Mouse (Mus musculus) intestine, embryonic 16.5 days (tissue): ENCODE measurements around the gene Tbc1d5. TPM values are rescaled to one million over a fixed set of nuclear protein-coding genes. Genes with fewer than 3 reads are reported as not detected.
A peak's percentile ranks its signal among the peaks of the same experiment; 100 is the strongest.

ENCODE experiments used
- ATAC-seq: fragments of 200-750 bp; cut with Nextera tagmentation; 2 replicates; pipeline ENCODE4 v1.8.0; 2017; ENCODE audit warnings: moderate TSS enrichment, moderate library complexity
- H3K27ac ChIP-seq: fragments of 300-500 bp; sonication (generic); 2 replicates; pipeline ENCODE4 v1.5.1; 2014; ENCODE audit warnings: mild to moderate bottlenecking, low read length
- H3K27me3 ChIP-seq: fragments of 300-500 bp; sonication (generic); replicated peaks from 2 replicates; pipeline ENCODE4 v1.6.1; 2014; ENCODE audit warnings: low read length, control low read depth, mixed read lengths; ENCODE audit not compliant: control insufficient read depth, insufficient read depth
- H3K36me3 ChIP-seq: fragments of 300-500 bp; sonication (generic); 2 replicates; pipeline ENCODE4 v1.6.1; 2014; ENCODE audit warnings: low read length, control low read depth; ENCODE audit not compliant: control insufficient read depth, insufficient read depth
- H3K4me1 ChIP-seq: fragments of 300-500 bp; sonication (generic); 2 replicates; pipeline ENCODE4 v1.6.1; 2014; ENCODE audit warnings: low read length, control low read depth, mixed read lengths; ENCODE audit not compliant: control insufficient read depth, insufficient read depth
- H3K4me2 ChIP-seq: fragments of 300-500 bp; sonication (generic); 2 replicates; pipeline ENCODE4 v1.6.1; 2014; ENCODE audit warnings: low read depth, low read length, control low read depth
- H3K4me3 ChIP-seq: fragments of 300-500 bp; sonication (generic); 2 replicates; pipeline ENCODE4 v1.5.1; 2014; ENCODE audit warnings: mild to moderate bottlenecking, low read length
- H3K9ac ChIP-seq: fragments of 300-500 bp; sonication (generic); 2 replicates; pipeline ENCODE4 v1.6.1; 2014; ENCODE audit warnings: low read depth, low read length
- H3K9me3 ChIP-seq: fragments of 300-500 bp; sonication (generic); 2 replicates; pipeline ENCODE4 v1.6.1; 2016; ENCODE audit warnings: low read length, control low read depth; ENCODE audit not compliant: control insufficient read depth
- WGBS: fragments of 180-500 bp; shearing (Covaris S2); extraction: QIAGEN DNeasy Blood & Tissue Kit; methylation state at CpG from one replicate; pipeline ENCODE4 v1.1.7; 2014; 5-methylcytosine and 5-hydroxymethylcytosine counted together
- polyA plus RNA-seq: library from polyadenylated mRNA; unstranded; fragments of >200 nt; fragmentation: Nextera tagmentation; extraction: Ambion mirVana; gene quantifications from 2 replicates; pipeline ENCODE4 v1.2.1, GENCODE M21; 2015

The Tbc1d5 gene
- polyA plus RNA-seq, 1 experiment from 2014 or later = 10.2 TPM

GRCm38 (mm10) chr17:50802380-50802779 lies 376.8 kb downstream of the Tbc1d5 start:
- no peak overlapping the region for H3K4me3 ChIP-seq
- WGBS = 65% methylated on average over 8 of the region's 8 CpGs
- no peaks in the 10 kb centered on the region for H3K27me3 ChIP-seq
- H3K4me1 ChIP-seq = 0 out of 2 replicates have a peak, but pooled peaks cover 2% of the 10 kb centered on the region
- H3K9ac ChIP-seq = no peak overlapping the region
- H3K4me2 ChIP-seq = no peak overlapping the region
- no peaks in the 10 kb centered on the region for H3K36me3 ChIP-seq
- ATAC-seq = no peak
- H3K9me3 ChIP-seq = no peaks in the 10 kb centered on the region
- H3K27ac ChIP-seq = no peak overlapping the region

- H3K27me3 ChIP-seq = no peaks in the 10 kb centered on the region
- no peak overlapping the region for H3K4me2 ChIP-seq
- no peaks in the 10 kb centered on the region for H3K36me3 ChIP-seq
- H3K9me3 ChIP-seq = no peaks in the 10 kb centered on the region
- no peak overlapping the region for H3K27ac ChIP-seq
- H3K9ac ChIP-seq = no peak overlapping the region
- no peak overlapping the region for H3K4me3 ChIP-seq
- peak; percentile 60 for ATAC-seq
- WGBS = 67% methylated on average over 6 of the region's 6 CpGs
- no peaks in the 10 kb centered on the region for H3K4me1 ChIP-seq
These were observed 383.6 kb downstream of the Tbc1d5 start for GRCm38 (mm10) chr17:50795445-50796095.

- WGBS = 74% methylated on average over 2 of the region's 2 CpGs
- Histone ChIP-seq H3K9ac (no peak overlapping the region), H3K27ac (no peak overlapping the region), H3K36me3 (no peaks in the 10 kb centered on the region), H3K9me3 (no peaks in the 10 kb centered on the region), H3K4me2 (no peak overlapping the region), H3K27me3 (no peaks in the 10 kb centered on the region), H3K4me1 (no peaks in the 10 kb centered on the region), H3K4me3 (no peak overlapping the region)
- ATAC-seq = no peak
These were observed 387.5 kb downstream of the Tbc1d5 start for GRCm38 (mm10) chr17:50791671-50792070.

DNA sequence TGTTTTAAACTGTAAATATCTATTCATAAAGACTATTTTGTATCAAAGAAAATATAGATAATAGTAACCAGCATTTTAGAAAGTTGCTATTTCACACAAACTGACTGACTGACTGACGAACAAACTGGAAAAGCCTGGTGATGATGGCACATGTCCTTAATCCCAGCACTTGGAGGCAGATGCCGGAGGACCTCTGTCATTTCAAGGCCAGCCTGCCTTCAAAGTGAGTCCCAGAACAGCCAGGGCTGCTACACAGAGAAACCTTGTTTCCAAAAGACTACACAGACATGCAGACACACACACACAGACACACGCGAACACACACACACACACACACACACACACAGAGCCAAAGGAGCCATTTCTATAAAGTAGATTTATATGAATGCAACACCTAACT lies 390.3 kb downstream of the Tbc1d5 start:
- Histone ChIP-seq H3K9ac (no peak overlapping the region), H3K4me3 (no peak overlapping the region), H3K36me3 (no peaks in the 10 kb centered on the region), H3K27me3 (no peaks in the 10 kb centered on the region), H3K27ac (no peak overlapping the region), H3K4me1 (no peaks in the 10 kb centered on the region), H3K4me2 (no peak overlapping the region), H3K9me3 (no peaks in the 10 kb centered on the region)
- 89% methylated on average over 4 of the region's 4 CpGs for WGBS
- ATAC-seq = no peak

- H3K4me3 ChIP-seq = no peak overlapping the region
- 73% methylated on average over 3 of the region's 3 CpGs for WGBS
These were observed 403.9 kb downstream of the Tbc1d5 start for GRCm38 (mm10) chr17:50775247-50775646.

GRCm38 (mm10) chr17:50764387-50764786 lies 414.8 kb downstream of the Tbc1d5 start:
- Histone ChIP-seq H3K27me3 (no peaks in the 10 kb centered on the region), H3K27ac (no peak overlapping the region), H3K4me2 (no peak overlapping the region), H3K9ac (no peak overlapping the region), H3K9me3 (no peaks in the 10 kb centered on the region), H3K4me1 (no peaks in the 10 kb centered on the region), H3K36me3 (no peaks in the 10 kb centered on the region), H3K4me3 (no peak overlapping the region)
- ATAC-seq = no peak
- 97% methylated on average over 7 of the region's 7 CpGs for whole genome bisulfite sequencing

More at GRCm38 (mm10) chr17:50775247-50775646, 403.9 kb downstream of the Tbc1d5 start:
- Histone ChIP-seq H3K9me3 (no peaks in the 10 kb centered on the region), H3K27me3 (no peaks in the 10 kb centered on the region), H3K27ac (no peak overlapping the region), H3K4me2 (no peak overlapping the region), H3K4me1 (no peaks in the 10 kb centered on the region), H3K9ac (no peak overlapping the region), H3K36me3 (no peaks in the 10 kb centered on the region)
- ATAC-seq = no peak

- H3K9me3 ChIP-seq = no peaks in the 10 kb centered on the region
- no peak overlapping the region for H3K27ac ChIP-seq
- no peaks in the 10 kb centered on the region for H3K36me3 ChIP-seq
- no peaks in the 10 kb centered on the region for H3K27me3 ChIP-seq
- H3K4me2 ChIP-seq = no peak overlapping the region
- ATAC-seq = no peak
- 82% methylated on average over 5 of the region's 5 CpGs for WGBS
- no peaks in the 10 kb centered on the region for H3K4me1 ChIP-seq
- no peak overlapping the region for H3K4me3 ChIP-seq
- no peak overlapping the region for H3K9ac ChIP-seq
These were observed 415.7 kb downstream of the Tbc1d5 start for GRCm38 (mm10) chr17:50763407-50763806.

DNA sequence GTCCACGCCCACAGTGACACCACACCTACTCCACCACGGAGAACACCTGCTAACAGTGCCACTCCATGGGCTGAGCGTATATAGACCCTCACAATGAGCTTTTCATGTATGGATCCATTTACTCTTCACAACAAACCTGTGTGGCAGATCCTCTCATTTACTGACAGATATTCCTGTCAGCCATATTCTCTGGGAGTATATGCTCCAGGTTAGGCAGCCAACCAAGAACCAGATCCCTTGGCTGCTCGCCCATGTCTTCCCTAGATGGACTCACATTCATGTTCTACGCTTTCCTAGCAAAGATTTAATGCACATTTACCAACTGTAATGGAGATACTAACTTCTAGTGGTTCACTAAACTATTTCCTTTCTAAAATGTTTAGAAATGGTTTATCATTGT lies 416.9 kb downstream of the Tbc1d5 start:
- WGBS = 81% methylated on average over 5 of the region's 5 CpGs
- no peaks in the 10 kb centered on the region for H3K4me1 ChIP-seq
- ATAC-seq = no peak
- H3K9me3 ChIP-seq = no peaks in the 10 kb centered on the region
- no peaks in the 10 kb centered on the region for H3K36me3 ChIP-seq
- no peak overlapping the region for H3K4me3 ChIP-seq
- no peak overlapping the region for H3K27ac ChIP-seq
- no peak overlapping the region for H3K9ac ChIP-seq
- H3K27me3 ChIP-seq = no peaks in the 10 kb centered on the region
- no peak overlapping the region for H3K4me2 ChIP-seq

GRCm38 (mm10) chr17:50761082-50761481 lies 418.1 kb downstream of the Tbc1d5 start:
- 54% methylated on average over 5 of the region's 5 CpGs for WGBS
- Histone ChIP-seq H3K9ac (no peak overlapping the region), H3K27me3 (no peaks in the 10 kb centered on the region), H3K4me1 (no peaks in the 10 kb centered on the region), H3K4me2 (no peak overlapping the region), H3K36me3 (no peaks in the 10 kb centered on the region), H3K27ac (no peak overlapping the region), H3K4me3 (no peak overlapping the region), H3K9me3 (no peaks in the 10 kb centered on the region)
- no peak for ATAC-seq
